Mouse (Mus musculus) E14TG2a.4 (cell line): ENCODE results near the gene Ciz1.

Experiments used
- CTCF ChIP-seq: conservative IDR thresholded peaks from 2 replicates; pipeline ENCODE4 v1.5.1; 2014; ENCODE audit warnings: low read length
- NANOG ChIP-seq: IDR thresholded peaks from 2 replicates; pipeline ENCODE4 v1.6.1; 2014; ENCODE audit warnings: borderline replicate concordance, low read length, mixed read lengths
- POU5F1 ChIP-seq: IDR thresholded peaks from 2 replicates; pipeline ENCODE4 v1.6.1; 2014; ENCODE audit warnings: low read length, borderline replicate concordance

GRCm38 (mm10) chr2:32381141-32381774 is 29.1 kb downstream of the Ciz1 start:
- TF ChIP-seq CTCF (no peak), NANOG (no peak), POU5F1 (no peak)
